Mouse (Mus musculus) CH12.LX (cell line): ENCODE measurements around the gene Srebf2. TPM values are rescaled to one million over a fixed set of nuclear protein-coding genes. Genes with fewer than 3 reads are reported as not detected.
A peak's percentile ranks its signal among the peaks of the same experiment; 100 is the strongest.

Source experiments
- DNase-seq: peaks from one replicate; pipeline ENCODE4 v3.0.0-alpha.2; 2013; ENCODE audit errors: extremely low read depth
- H3K27ac ChIP-seq: 2 replicates; pipeline ENCODE4 v1.5.1; 2012; ENCODE audit warnings: low read depth, mild to moderate bottlenecking, control low read depth, moderate library complexity; ENCODE audit not compliant: insufficient read depth
- H3K27me3 ChIP-seq: replicated peaks from 2 replicates; pipeline ENCODE3; 2012; ENCODE audit warnings: inconsistent platforms
- H3K36me3 ChIP-seq, 2 experiments: replicated peaks in 1 of 2; 2 replicates each; pipeline versions ENCODE3 to v1.6.1; 2012; ENCODE audit warnings: inconsistent platforms in 1 of 2, low read length in 1 of 2, mild to moderate bottlenecking in 1 of 2, mixed read lengths in 1 of 2, moderate library complexity in 1 of 2; ENCODE audit not compliant: control insufficient read depth in 1 of 2, insufficient read depth in 1 of 2
- H3K4me1 ChIP-seq, 2 experiments: 2 replicates each; pipeline ENCODE4 v1.6.1; 2012; ENCODE audit warnings: inconsistent platforms in 1 of 2, moderate library complexity in 1 of 2; ENCODE audit not compliant: insufficient read depth in 2 of 2, control insufficient read depth in 1 of 2
- H3K4me2 ChIP-seq: 2 replicates; pipeline ENCODE4 v1.6.1; 2012; ENCODE audit warnings: low read depth, mild to moderate bottlenecking, control low read depth; ENCODE audit not compliant: poor library complexity, insufficient read depth, severe bottlenecking
- H3K4me3 ChIP-seq, 3 experiments: fragments of 150-350 bp in 1 of 3; sonication (generic) in 1 of 3; replicated peaks in 1 of 3; 2 replicates each; pipeline versions ENCODE3 to v1.5.1; 2011 to 2012; ENCODE audit warnings: low read depth in 2 of 3, low read length in 2 of 3, mild to moderate bottlenecking in 2 of 3, moderate library complexity in 2 of 3, control low read depth in 1 of 3, improper control_type of control experiment in 1 of 3, inconsistent platforms in 1 of 3, mixed read lengths in 1 of 3; ENCODE audit not compliant: poor library complexity in 1 of 3
- H3K79me2 ChIP-seq: replicated peaks from 2 replicates; pipeline ENCODE4 v1.6.1; 2012; ENCODE audit warnings: mild to moderate bottlenecking, moderate library complexity; ENCODE audit not compliant: control insufficient read depth, poor library complexity, insufficient read depth, severe bottlenecking; ENCODE audit errors: extremely low read depth
- H3K9ac ChIP-seq: 2 replicates; pipeline ENCODE4 v1.6.1; 2012; ENCODE audit warnings: low read depth, mild to moderate bottlenecking, control low read depth, moderate library complexity; ENCODE audit not compliant: insufficient read depth
- H3K9me3 ChIP-seq: replicated peaks from 2 replicates; pipeline ENCODE3; 2012; ENCODE audit warnings: low read length, inconsistent platforms, mixed read lengths
- BHLHE40 ChIP-seq: IDR thresholded peaks from 2 replicates; pipeline ENCODE4 v1.6.1; 2011; ENCODE audit warnings: mild to moderate bottlenecking, low read depth, low read length, improper control_type of control experiment
- CHD1 ChIP-seq: IDR thresholded peaks from 2 replicates; pipeline ENCODE4 v1.6.1; 2012; ENCODE audit warnings: low read depth, low read length, improper control_type of control experiment, inconsistent platforms
- CHD2 ChIP-seq: IDR thresholded peaks from 2 replicates; pipeline ENCODE4 v1.6.1; 2011; ENCODE audit warnings: low read length, improper control_type of control experiment
- CTCF ChIP-seq, 2 experiments: IDR thresholded peaks in 1 of 2; conservative IDR thresholded peaks in 1 of 2; 2 replicates each; pipeline ENCODE4 v1.5.1; 2011 to 2012; ENCODE audit warnings: low read depth in 2 of 2, low read length in 2 of 2, improper control_type of control experiment in 1 of 2, inconsistent platforms in 1 of 2, mild to moderate bottlenecking in 1 of 2, moderate library complexity in 1 of 2
- E2F4 ChIP-seq: IDR thresholded peaks from 2 replicates; pipeline ENCODE4 v1.6.1; 2011; ENCODE audit warnings: low read depth, low read length, improper control_type of control experiment; ENCODE audit not compliant: insufficient replicate concordance
- ELF1 ChIP-seq: IDR thresholded peaks from 2 replicates; pipeline ENCODE4 v1.6.1; 2014; ENCODE audit warnings: low read depth, mild to moderate bottlenecking, inconsistent platforms, low read length, improper control_type of control experiment
- EP300 ChIP-seq: IDR thresholded peaks from 2 replicates; pipeline ENCODE4 v1.6.1; 2011; ENCODE audit warnings: low read length, improper control_type of control experiment
- ETS1 ChIP-seq: conservative IDR thresholded peaks from 2 replicates; pipeline ENCODE4 v1.6.1; 2012; ENCODE audit warnings: low read depth, mild to moderate bottlenecking, inconsistent platforms, low read length, improper control_type of control experiment, moderate library complexity
- GABPA ChIP-seq: IDR thresholded peaks from 2 replicates; pipeline ENCODE4 v1.6.1; 2012; ENCODE audit warnings: low read depth, low read length, improper control_type of control experiment, inconsistent platforms; ENCODE audit not compliant: insufficient replicate concordance
- HCFC1 ChIP-seq: IDR thresholded peaks from 2 replicates; pipeline ENCODE4 v1.6.1; 2012; ENCODE audit warnings: low read depth, mild to moderate bottlenecking, inconsistent platforms, low read length, improper control_type of control experiment
- IRF4 ChIP-seq: IDR thresholded peaks from 2 replicates; pipeline ENCODE4 v1.6.1; 2014; ENCODE audit warnings: low read depth, mild to moderate bottlenecking, inconsistent platforms, low read length, improper control_type of control experiment
- JUN ChIP-seq: IDR thresholded peaks from 2 replicates; pipeline ENCODE4 v1.6.1; 2011; ENCODE audit warnings: low read depth, mild to moderate bottlenecking, low read length, improper control_type of control experiment, moderate library complexity; ENCODE audit not compliant: insufficient read depth
- JUND ChIP-seq: conservative IDR thresholded peaks from 2 replicates; pipeline ENCODE4 v1.6.1; 2011; ENCODE audit warnings: low read depth, low read length, improper control_type of control experiment
- KAT2A ChIP-seq: IDR thresholded peaks from 2 replicates; pipeline ENCODE4 v1.6.1; 2012; ENCODE audit warnings: low read length, improper control_type of control experiment, inconsistent platforms; ENCODE audit not compliant: insufficient replicate concordance
- MAFK ChIP-seq: IDR thresholded peaks from 2 replicates; pipeline ENCODE4 v1.6.1; 2011; ENCODE audit warnings: low read length, improper control_type of control experiment; ENCODE audit not compliant: insufficient replicate concordance
- MAX ChIP-seq: IDR thresholded peaks from 2 replicates; pipeline ENCODE4 v1.6.1; 2011; ENCODE audit warnings: low read length, improper control_type of control experiment
- MAZ ChIP-seq: IDR thresholded peaks from 2 replicates; pipeline ENCODE4 v1.6.1; 2012; ENCODE audit warnings: low read depth, mild to moderate bottlenecking, inconsistent platforms, low read length, improper control_type of control experiment, moderate library complexity
- MEF2A ChIP-seq: IDR thresholded peaks from 2 replicates; pipeline ENCODE4 v1.6.1; 2014; ENCODE audit warnings: low read depth, mild to moderate bottlenecking, inconsistent platforms, low read length, improper control_type of control experiment, borderline replicate concordance
- MXI1 ChIP-seq: IDR thresholded peaks from 2 replicates; pipeline ENCODE4 v1.6.1; 2011; ENCODE audit warnings: mild to moderate bottlenecking, low read depth, low read length, improper control_type of control experiment
- MYC ChIP-seq: IDR thresholded peaks from 2 replicates; pipeline ENCODE4 v1.6.1; 2011; ENCODE audit warnings: low read depth, mild to moderate bottlenecking, improper control_type of control experiment, low read length
- NELFE ChIP-seq: IDR thresholded peaks from 2 replicates; pipeline ENCODE4 v1.6.1; 2011; ENCODE audit warnings: low read depth, low read length, improper control_type of control experiment
- NRF1 ChIP-seq: IDR thresholded peaks from 2 replicates; pipeline ENCODE4 v1.6.1; 2014; ENCODE audit warnings: low read depth, mild to moderate bottlenecking, inconsistent platforms, low read length, improper control_type of control experiment, moderate library complexity
- PAX5 ChIP-seq: IDR thresholded peaks from 2 replicates; pipeline ENCODE4 v1.6.1; 2012; ENCODE audit warnings: low read length, inconsistent platforms, mixed read lengths
- POLR2A ChIP-seq: IDR thresholded peaks from 2 replicates; pipeline ENCODE4 v1.6.1; 2011; ENCODE audit warnings: low read depth, mild to moderate bottlenecking, improper control_type of control experiment, low read length
- POLR2AphosphoS2 ChIP-seq: IDR thresholded peaks from 2 replicates; pipeline ENCODE4 v1.6.1; 2011; ENCODE audit warnings: low read depth, low read length, improper control_type of control experiment
- RAD21 ChIP-seq: IDR thresholded peaks from 2 replicates; pipeline ENCODE4 v1.6.1; 2011; ENCODE audit warnings: low read depth, mild to moderate bottlenecking, low read length, improper control_type of control experiment, moderate library complexity
- RCOR1 ChIP-seq: conservative IDR thresholded peaks from 2 replicates; pipeline ENCODE4 v1.6.1; 2012; ENCODE audit warnings: low read depth, mild to moderate bottlenecking, inconsistent platforms, low read length, improper control_type of control experiment
- SIN3A ChIP-seq: IDR thresholded peaks from 2 replicates; pipeline ENCODE4 v1.6.1; 2012; ENCODE audit warnings: low read length, improper control_type of control experiment, inconsistent platforms
- SMC3 ChIP-seq: IDR thresholded peaks from 2 replicates; pipeline ENCODE4 v1.6.1; 2011; ENCODE audit warnings: low read depth, low read length, improper control_type of control experiment
- TBP ChIP-seq: conservative IDR thresholded peaks from 2 replicates; pipeline ENCODE4 v1.6.1; 2011; ENCODE audit warnings: low read depth, low read length, improper control_type of control experiment
- TCF12 ChIP-seq: IDR thresholded peaks from 2 replicates; pipeline ENCODE4 v1.6.1; 2014; ENCODE audit warnings: low read depth, mild to moderate bottlenecking, inconsistent platforms, low read length, improper control_type of control experiment
- UBTF ChIP-seq: IDR thresholded peaks from 2 replicates; pipeline ENCODE4 v1.6.1; 2012; ENCODE audit warnings: low read depth, mild to moderate bottlenecking, inconsistent platforms, low read length, improper control_type of control experiment, moderate library complexity
- USF1 ChIP-seq: IDR thresholded peaks from 2 replicates; pipeline ENCODE4 v1.6.1; 2014; ENCODE audit warnings: low read depth, mild to moderate bottlenecking, inconsistent platforms, low read length, improper control_type of control experiment
- USF2 ChIP-seq: conservative IDR thresholded peaks from 2 replicates; pipeline ENCODE4 v1.6.1; 2011; ENCODE audit warnings: low read depth, low read length, improper control_type of control experiment
- ZC3H11A ChIP-seq: IDR thresholded peaks from 2 replicates; pipeline ENCODE4 v1.6.1; 2012; ENCODE audit warnings: low read depth, mild to moderate bottlenecking, inconsistent platforms, low read length, improper control_type of control experiment
- ZKSCAN1 ChIP-seq: IDR thresholded peaks from 2 replicates; pipeline ENCODE4 v1.6.1; 2012; ENCODE audit warnings: low read depth, inconsistent platforms, low read length, improper control_type of control experiment, borderline replicate concordance
- ZMIZ1 ChIP-seq: IDR thresholded peaks from 2 replicates; pipeline ENCODE4 v1.6.1; 2012; ENCODE audit warnings: low read depth, mild to moderate bottlenecking, inconsistent platforms, low read length, improper control_type of control experiment
- ZNF384 ChIP-seq: IDR thresholded peaks from 2 replicates; pipeline ENCODE4 v1.6.1; 2012; ENCODE audit warnings: low read depth, low read length, improper control_type of control experiment, inconsistent platforms
- dilution Hi-C: fragments of 300-500 bp; cut with MboI; formaldehyde crosslinking; loops from 2 replicates; pipeline ENCODE4 v1.14.3; 2020; ENCODE audit warnings: low sequenced_read_pairs; ENCODE audit not compliant: extremely low pct_unique_long_range_greater_than_20kb, extremely low pct_ligation_motif_present
- in situ Hi-C: fragments of 300-500 bp; cut with MboI; formaldehyde crosslinking; loops from 3 replicates; pipeline ENCODE4 v1.14.3; 2019; ENCODE audit warnings: low sequenced_read_pairs, low pct_ligation_motif_present, low pct_unique_long_range_greater_than_20kb, mixed read lengths
- polyA plus RNA-seq: library from polyadenylated mRNA; unstranded; fragments of >175 nt; gene quantifications from 2 replicates; pipeline ENCODE4 v1.2.1, GENCODE M21; 2012; ENCODE audit warnings: low read depth; ENCODE audit not compliant: insufficient read length
- total RNA-seq, 2 experiments: library from RNA; depleted of rRNA; stranded (reverse); fragments of 300-350 nt in 1 of 2; fragments of >200 nt in 1 of 2; gene quantifications; 2 replicates each; pipeline ENCODE4 v1.2.3; 2012 to 2014

Gene Srebf2
- total and polyA plus RNA-seq, 3 experiments, result 94.3 to 253 (median 159) TPM

GRCm38 (mm10) chr15:82218778-82219666 is 72.0 kb downstream of the Srebf2 start:
- DNase-seq, result peak; percentile 96
- in situ Hi-C loops, result loop anchor here (10.0 kb wide), 1 partner anchor 74 kb away; the partner anchor contains the start of gene Srebf2

More at GRCm38 (mm10) chr15:82218778-82219666, 72.0 kb downstream of the Srebf2 start:
- Histone ChIP-seq H3K9ac (peak overlapping the region; percentile 93), H3K79me2 (peaks cover 32% of the 10 kb centered on the region), H3K36me3 (peaks cover 5 to 18% of the 10 kb centered on the region in 2 experiments), H3K9me3 (no peaks in the 10 kb centered on the region)
- dilution Hi-C loops, result no loop called here
- TF ChIP-seq HCFC1, result peak; percentile 45; the same call in 1 of the 2 replicates
- peak; percentile 86 for TF ChIP-seq KAT2A
- TF ChIP-seq GABPA, result no peak
- TF ChIP-seq POLR2A, result peak; percentile 42
- TF ChIP-seq POLR2AphosphoS2, result no peak
- peak; percentile 33; the same call in 1 of the 2 replicates for TF ChIP-seq MAX
- peak; percentile 100 for TF ChIP-seq TCF12
- TF ChIP-seq TBP, result 0 out of 2 replicates have a peak, but pooled peaks have one; percentile 29
- TF ChIP-seq ZKSCAN1, result no peak
- peak; percentile 49 for TF ChIP-seq ZNF384
- TF ChIP-seq RAD21, result no peak; the same call in none of the 2 replicates
- peak; percentile 98 for TF ChIP-seq BHLHE40
- peak; percentile 63; the same call in 1 of the 2 replicates for TF ChIP-seq NELFE
- TF ChIP-seq ZMIZ1, result peak; percentile 6
- no peak for TF ChIP-seq CTCF (conservative IDR thresholded peaks at IDR 0.05 in 1 of 2, IDR thresholded peaks at IDR 0.05 in 1 of 2; ENCODE audit: low read depth in 2 of 2, low read length in 2 of 2)
- peak; percentile 85 for TF ChIP-seq JUND
- peak; percentile 78 for TF ChIP-seq SIN3A
- TF ChIP-seq MEF2A, result peak; percentile 95
- peak; percentile 13; the same call in 1 of the 2 replicates for TF ChIP-seq MXI1
- TF ChIP-seq PAX5, result no peak
- no peak; the same call in none of the 2 replicates for TF ChIP-seq SMC3
- TF ChIP-seq NRF1, result peak; percentile 66
- TF ChIP-seq UBTF, result no peak; the same call in 1 of the 2 replicates
- TF ChIP-seq CHD1, result no peak
- peak; percentile 68 for TF ChIP-seq ELF1
- peak; percentile 96 for TF ChIP-seq JUN
- no peak for TF ChIP-seq USF2
- peak; percentile 100 for TF ChIP-seq RCOR1
- TF ChIP-seq ZC3H11A, result no peak
- peak; percentile 79 for TF ChIP-seq MAFK
- no peak for TF ChIP-seq E2F4
- peak; percentile 100 for TF ChIP-seq IRF4
- peak; percentile 97 for TF ChIP-seq EP300
- no peak for TF ChIP-seq USF1
- TF ChIP-seq ETS1, result peak; percentile 92
- TF ChIP-seq CHD2, result peak; percentile 96
- peak; percentile 48; the same call in 1 of the 2 replicates for TF ChIP-seq MYC
- TF ChIP-seq MAZ, result peak; percentile 100
- TF ChIP-seq, all 38 proteins: peak for 25
- Histone ChIP-seq H3K4me3 (peak overlapping the region; percentile 38 to 75 (median 43)), H3K27ac (peak overlapping the region; percentile 96), H3K27me3 (no peaks in the 10 kb centered on the region), H3K4me1 (peaks cover 16 to 71% of the 10 kb centered on the region in 2 experiments), H3K4me2 (peak overlapping the region; percentile 41)
